Mouse (Mus musculus): ENCODE measurements around the gene Ins2. TPM values are rescaled to one million over a fixed set of nuclear protein-coding genes. Genes with fewer than 3 reads are reported as not detected.

Ins2 gene
- polyA plus RNA-seq (2012; ENCODE audit: insufficient read depth, insufficient read length, missing spikeins) = not detected in 2 replicates

GRCm38 (mm10) chr7:142743281-142743680 lies at the start of gene Ins2:
Ins2 (minus strand) TSS chr7:142743381.
- H3K27ac ChIP-seq (replicated peaks; ENCODE audit: low read depth, low read length) = no peak within 1 kb of the TSS
- no peak within 1 kb of the TSS for H3K4me3 ChIP-seq (ENCODE audit: insufficient read depth, low read depth, low read length)
- no peaks in the 10 kb centered on the region for H3K4me1 ChIP-seq (ENCODE audit: control insufficient read depth, insufficient read depth, insufficient read length, low read length)

DNA sequence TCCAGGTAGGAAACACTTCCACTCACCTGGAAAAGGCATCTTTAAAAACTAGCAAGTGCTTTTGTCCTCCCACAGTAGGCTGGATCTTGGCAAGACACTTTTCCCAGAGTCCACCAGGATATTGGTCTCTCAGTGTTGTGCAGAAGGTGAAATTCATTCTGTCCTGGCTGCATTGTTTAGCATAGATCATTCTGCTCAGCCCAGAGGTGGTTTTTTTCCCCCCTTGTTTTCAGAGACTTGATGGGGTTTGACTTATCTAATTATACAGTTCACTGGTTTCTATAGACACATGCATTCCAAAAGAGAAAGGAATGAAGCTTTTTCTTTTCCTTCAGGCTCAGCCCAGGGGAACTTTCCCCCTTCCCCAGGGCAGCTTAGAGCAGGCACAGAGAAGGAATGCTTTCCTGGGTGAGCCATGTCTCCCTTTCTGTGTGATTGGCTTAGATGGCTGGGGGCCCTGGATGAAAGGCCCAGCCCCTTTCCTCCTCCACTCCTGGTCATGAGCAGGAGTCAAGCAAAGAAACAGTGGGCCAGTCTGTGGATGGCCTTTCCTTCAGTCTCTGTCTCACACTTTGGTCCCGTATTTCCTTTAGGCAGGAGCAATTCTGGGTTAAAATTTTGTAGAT lies 49.6 kb upstream of the Ins2 start:
- no peak overlapping the region for H3K27ac ChIP-seq (replicated peaks; ENCODE audit: low read depth, low read length)
- H3K4me3 ChIP-seq (ENCODE audit: insufficient read depth, low read depth, low read length) = no peak overlapping the region
- no peaks in the 10 kb centered on the region for H3K4me1 ChIP-seq (ENCODE audit: control insufficient read depth, insufficient read depth, insufficient read length, low read length)

GRCm38 (mm10) chr7:142789667-142790066 lies 46.5 kb upstream of the Ins2 start:
- H3K4me3 ChIP-seq (ENCODE audit: insufficient read depth, low read depth, low read length) = no peak overlapping the region
- no peaks in the 10 kb centered on the region for H3K4me1 ChIP-seq (ENCODE audit: control insufficient read depth, insufficient read depth, insufficient read length, low read length)
- H3K27ac ChIP-seq (replicated peaks; ENCODE audit: low read depth, low read length) = no peak overlapping the region

GRCm38 (mm10) chr7:142737772-142738171 lies 5.4 kb downstream of the Ins2 start:
- Histone ChIP-seq H3K4me3 (ENCODE audit: insufficient read depth, low read depth, low read length) (no peak overlapping the region), H3K27ac (replicated peaks; ENCODE audit: low read depth, low read length) (no peak overlapping the region), H3K4me1 (ENCODE audit: control insufficient read depth, insufficient read depth, insufficient read length, low read length) (no peaks in the 10 kb centered on the region)

DNA sequence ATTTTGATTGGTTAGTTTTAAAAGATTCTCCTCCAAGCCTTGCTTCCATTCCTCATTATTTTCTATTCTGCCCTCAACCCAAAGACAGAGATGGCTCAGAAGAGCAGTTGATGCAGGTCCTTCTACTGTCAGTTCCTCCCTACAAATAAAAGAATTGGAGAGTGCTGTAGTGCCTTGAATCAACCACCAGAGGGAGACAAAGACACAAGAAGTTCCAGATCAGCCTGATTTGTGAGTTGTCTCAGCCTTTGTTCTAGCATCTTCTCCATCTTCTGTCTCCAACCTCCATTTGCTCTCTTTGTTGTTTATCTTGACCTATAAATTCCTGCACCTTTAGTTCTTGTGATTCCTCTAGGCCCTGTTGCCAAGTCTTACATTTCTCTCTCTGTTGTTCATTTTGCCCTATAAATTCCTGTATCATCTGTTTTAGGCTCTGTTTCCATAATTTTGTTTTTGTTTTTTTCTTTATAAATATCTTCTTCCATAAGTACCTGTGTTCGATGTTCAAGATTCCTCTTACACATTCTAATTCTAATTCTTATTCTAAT lies 6.2 kb downstream of the Ins2 start:
- H3K4me3 ChIP-seq (ENCODE audit: insufficient read depth, low read depth, low read length) = no peak overlapping the region
- H3K27ac ChIP-seq (replicated peaks; ENCODE audit: low read depth, low read length) = no peak overlapping the region
- no peaks in the 10 kb centered on the region for H3K4me1 ChIP-seq (ENCODE audit: control insufficient read depth, insufficient read depth, insufficient read length, low read length)

GRCm38 (mm10) chr7:142725973-142726372 lies 17.2 kb downstream of the Ins2 start:
- Histone ChIP-seq H3K4me1 (ENCODE audit: control insufficient read depth, insufficient read depth, insufficient read length, low read length) (no peaks in the 10 kb centered on the region), H3K27ac (replicated peaks; ENCODE audit: low read depth, low read length) (no peak overlapping the region), H3K4me3 (ENCODE audit: insufficient read depth, low read depth, low read length) (no peak overlapping the region)

GRCm38 (mm10) chr7:142720725-142721124 lies 22.5 kb downstream of the Ins2 start:
- H3K4me1 ChIP-seq (ENCODE audit: control insufficient read depth, insufficient read depth, insufficient read length, low read length) = no peaks in the 10 kb centered on the region
- no peak overlapping the region for H3K27ac ChIP-seq (replicated peaks; ENCODE audit: low read depth, low read length)
- H3K4me3 ChIP-seq (ENCODE audit: insufficient read depth, low read depth, low read length) = no peak overlapping the region

DNA sequence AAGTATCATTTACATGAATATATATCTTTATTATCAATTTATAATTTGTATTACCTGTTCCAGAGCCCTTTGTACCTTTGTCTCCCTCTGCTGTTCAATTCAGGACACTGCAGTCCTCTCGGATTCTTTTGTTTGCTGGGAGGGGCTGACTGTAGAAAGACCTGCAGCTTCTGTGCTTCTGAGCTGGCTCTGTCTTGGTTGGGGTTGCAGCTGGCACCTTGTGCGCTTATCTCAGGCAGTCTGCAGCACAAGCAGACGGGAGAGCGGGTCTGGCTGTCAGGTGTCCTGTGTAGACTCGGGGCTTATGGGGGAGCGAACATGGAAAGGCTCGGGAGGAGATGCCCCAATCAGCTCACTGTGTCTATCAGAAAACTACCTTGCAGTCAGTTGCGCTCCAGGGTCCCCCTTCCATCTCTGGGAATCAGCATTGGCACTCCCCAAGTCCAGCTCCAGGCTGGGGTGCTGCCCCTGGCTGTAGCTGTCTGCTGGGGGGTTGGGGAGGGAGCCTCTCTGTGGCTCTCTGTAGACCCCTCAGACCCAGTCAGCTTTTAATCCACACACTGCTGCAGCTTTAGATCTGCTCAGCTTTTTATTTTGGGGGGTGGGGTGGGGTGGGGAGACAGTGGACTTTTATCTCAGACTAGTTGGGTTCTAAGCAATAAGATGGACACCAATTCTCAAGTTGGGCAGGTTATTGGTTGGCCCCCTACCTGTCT lies 28.2 kb downstream of the Ins2 start:
- no peak overlapping the region for H3K27ac ChIP-seq (replicated peaks; ENCODE audit: low read depth, low read length)
- no peak overlapping the region for H3K4me3 ChIP-seq (ENCODE audit: insufficient read depth, low read depth, low read length)
- no peaks in the 10 kb centered on the region; the same call in 1 of the 2 replicates for H3K4me1 ChIP-seq (ENCODE audit: control insufficient read depth, insufficient read depth, insufficient read length, low read length)

- no peaks in the 10 kb centered on the region for H3K4me1 ChIP-seq (ENCODE audit: control insufficient read depth, insufficient read depth, insufficient read length, low read length)
Observed at GRCm38 (mm10) chr7:142706873-142707272, 36.3 kb downstream of the Ins2 start.

DNA sequence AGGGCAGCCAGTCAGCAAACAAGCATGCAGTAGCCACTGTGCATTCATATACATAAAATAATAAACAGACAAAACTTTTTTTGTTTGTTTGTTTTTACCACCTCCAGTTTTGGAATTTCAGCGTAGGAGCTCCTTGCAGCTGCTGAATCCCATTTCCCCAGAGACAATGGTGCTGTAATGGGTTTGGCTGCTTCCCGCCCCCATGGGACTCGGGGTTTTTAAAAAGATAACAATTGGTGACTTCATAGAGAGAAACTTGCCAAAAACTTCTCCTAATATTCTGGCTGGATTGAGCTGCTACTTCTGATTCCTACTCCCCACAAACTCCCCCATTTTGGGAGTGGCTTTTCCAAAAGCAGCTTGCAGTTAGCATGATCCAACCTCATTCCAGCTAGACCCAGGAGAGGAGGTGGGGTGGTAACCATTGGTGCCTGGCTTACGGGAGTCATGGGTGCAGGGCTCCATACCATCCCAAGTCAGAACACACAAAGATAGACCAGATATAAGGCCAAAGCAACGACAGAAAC lies 43.8 kb downstream of the Ins2 start:
- no peaks in the 10 kb centered on the region for H3K4me1 ChIP-seq (ENCODE audit: control insufficient read depth, insufficient read depth, insufficient read length, low read length)
- H3K27ac ChIP-seq (replicated peaks; ENCODE audit: low read depth, low read length) = no peak overlapping the region
- H3K4me3 ChIP-seq (ENCODE audit: insufficient read depth, low read depth, low read length) = no peak overlapping the region

More at GRCm38 (mm10) chr7:142706873-142707272, 36.3 kb downstream of the Ins2 start:
- Histone ChIP-seq H3K4me3 (ENCODE audit: insufficient read depth, low read depth, low read length) (no peak overlapping the region), H3K27ac (replicated peaks; ENCODE audit: low read depth, low read length) (no peak overlapping the region)

DNA sequence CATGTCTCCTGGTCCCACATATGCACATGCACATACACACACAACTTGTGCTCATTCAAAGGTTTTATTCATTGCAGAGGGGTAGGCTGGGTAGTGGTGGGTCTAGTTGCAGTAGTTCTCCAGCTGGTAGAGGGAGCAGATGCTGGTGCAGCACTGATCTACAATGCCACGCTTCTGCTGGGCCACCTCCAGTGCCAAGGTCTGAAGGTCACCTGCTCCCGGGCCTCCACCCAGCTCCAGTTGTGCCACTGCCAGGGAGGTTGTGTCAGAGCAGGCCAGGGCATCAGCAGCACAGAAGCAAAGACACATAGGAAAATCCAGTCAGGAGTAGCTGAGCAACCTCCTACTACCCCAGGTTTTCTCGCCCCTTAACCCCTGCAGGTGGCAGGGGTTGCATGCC lies 64.6 kb downstream of the Ins2 start:
- H3K27ac ChIP-seq (replicated peaks; ENCODE audit: low read depth, low read length) = no peak overlapping the region
- no peaks in the 10 kb centered on the region for H3K4me1 ChIP-seq (ENCODE audit: control insufficient read depth, insufficient read depth, insufficient read length, low read length)
- H3K4me3 ChIP-seq (ENCODE audit: insufficient read depth, low read depth, low read length) = no peak overlapping the region

DNA sequence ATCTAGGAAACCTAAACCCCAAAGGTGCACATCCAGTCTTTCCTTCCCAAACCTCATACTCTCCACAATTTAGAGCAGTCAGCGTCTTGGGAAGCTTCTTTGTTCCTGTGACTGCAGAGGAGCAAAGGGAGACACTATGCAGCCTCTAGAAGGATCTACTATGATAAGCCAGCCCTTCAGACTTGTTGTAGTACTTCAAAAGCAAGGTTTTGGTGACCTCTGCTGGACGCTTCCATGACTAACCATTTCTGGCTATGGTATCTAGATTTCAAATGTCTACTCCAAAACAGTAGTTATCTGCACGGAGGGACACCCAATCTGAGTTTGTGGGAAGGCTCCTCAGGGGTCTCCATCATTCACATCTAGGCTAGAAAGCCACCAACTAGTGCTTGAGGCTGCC lies 67.5 kb downstream of the Ins2 start:
- Histone ChIP-seq H3K4me3 (ENCODE audit: insufficient read depth, low read depth, low read length) (no peak overlapping the region), H3K27ac (replicated peaks; ENCODE audit: low read depth, low read length) (no peak overlapping the region), H3K4me1 (ENCODE audit: control insufficient read depth, insufficient read depth, insufficient read length, low read length) (no peaks in the 10 kb centered on the region)

GRCm38 (mm10) chr7:142675141-142675540 lies 68.0 kb downstream of the Ins2 start:
- Histone ChIP-seq H3K4me1 (ENCODE audit: control insufficient read depth, insufficient read depth, insufficient read length, low read length) (no peaks in the 10 kb centered on the region), H3K4me3 (ENCODE audit: insufficient read depth, low read depth, low read length) (no peak overlapping the region), H3K27ac (replicated peaks; ENCODE audit: low read depth, low read length) (no peak overlapping the region)

DNA sequence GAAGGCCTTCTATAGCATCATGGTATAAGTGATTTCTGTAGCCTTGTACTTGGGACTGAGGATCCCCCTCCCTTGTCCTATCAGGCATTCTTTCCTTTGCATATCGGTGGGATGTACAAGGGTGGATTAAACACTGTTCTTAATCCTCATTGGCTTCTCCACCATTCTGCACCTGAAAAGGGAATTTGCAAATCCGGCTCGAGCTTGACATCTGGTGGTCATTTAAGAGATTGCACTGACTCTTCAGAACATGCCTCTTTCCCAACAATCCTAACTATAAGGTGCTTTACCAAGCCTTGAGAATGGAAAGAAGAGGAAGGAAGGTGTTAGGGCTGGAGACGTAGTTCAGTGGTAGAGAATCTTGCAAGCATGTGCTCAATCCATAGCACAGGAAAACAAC lies 71.1 kb downstream of the Ins2 start:
- Histone ChIP-seq H3K4me1 (ENCODE audit: control insufficient read depth, insufficient read depth, insufficient read length, low read length) (no peaks in the 10 kb centered on the region), H3K4me3 (ENCODE audit: insufficient read depth, low read depth, low read length) (no peak overlapping the region), H3K27ac (replicated peaks; ENCODE audit: low read depth, low read length) (no peak overlapping the region)

- Histone ChIP-seq H3K4me3 (ENCODE audit: insufficient read depth, low read depth, low read length) (no peak overlapping the region), H3K27ac (replicated peaks; ENCODE audit: low read depth, low read length) (no peak overlapping the region), H3K4me1 (ENCODE audit: control insufficient read depth, insufficient read depth, insufficient read length, low read length) (no peaks in the 10 kb centered on the region)
Observed at GRCm38 (mm10) chr7:142671067-142671466, 72.1 kb downstream of the Ins2 start.

Measured in brown adipose tissue, adult 24 weeks (tissue).